Mouse (Mus musculus): ENCODE data around the gene Mvb12b.

Gene Mvb12b

DNA sequence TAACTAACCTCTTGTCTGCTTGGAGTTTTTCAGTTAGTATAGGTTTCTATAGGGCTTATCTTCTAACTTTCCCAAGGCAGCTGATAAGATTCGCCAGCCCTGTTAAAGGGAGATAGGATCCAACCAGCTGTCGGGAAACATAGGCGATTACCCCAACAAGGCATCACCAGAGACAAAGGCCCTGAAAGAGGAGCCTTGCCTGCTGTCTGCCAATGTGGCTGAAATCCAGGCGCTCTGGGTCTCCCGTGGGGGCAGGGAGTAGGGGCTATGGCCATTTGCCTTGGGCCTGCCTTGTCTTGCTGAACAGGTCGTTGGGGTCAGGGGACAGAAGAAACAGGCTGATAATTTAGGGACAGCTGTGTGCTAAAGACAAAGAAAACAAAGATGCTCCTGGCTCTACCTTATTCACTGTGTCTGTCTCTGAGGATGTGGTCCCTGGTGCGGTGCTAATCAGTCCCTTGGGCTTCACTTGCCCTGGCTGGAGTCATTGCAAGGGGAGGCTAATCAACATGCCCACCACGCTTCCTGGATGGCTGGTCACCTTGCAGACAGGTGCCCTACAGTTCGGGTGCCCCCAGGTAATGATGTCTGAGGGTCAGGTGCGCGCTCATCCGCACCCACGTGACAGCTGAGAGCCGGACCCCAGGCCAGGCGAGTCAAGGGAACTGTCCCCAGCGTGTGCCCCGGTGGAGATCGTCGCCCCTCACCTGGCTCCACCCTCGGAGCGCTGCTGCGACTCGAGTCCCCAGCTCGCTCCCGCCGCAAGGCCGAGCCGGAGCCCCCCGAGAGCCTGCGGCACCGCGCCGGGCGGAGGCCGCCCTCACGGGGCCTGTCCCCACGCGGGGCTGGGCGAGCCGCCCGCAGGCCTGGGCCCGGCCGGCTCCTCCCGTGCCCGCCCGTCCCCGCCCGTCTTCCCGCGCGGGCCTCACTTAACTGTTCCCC lies 1.1 kb downstream of the Mvb12b start:
- DNase-seq (ENCODE audit: low spot score), result no peak

GRCm38 (mm10) chr2:33885264-33885651 lies 2.5 kb downstream of the Mvb12b start:
- DNase-seq (ENCODE audit: low spot score), result no peak

DNA sequence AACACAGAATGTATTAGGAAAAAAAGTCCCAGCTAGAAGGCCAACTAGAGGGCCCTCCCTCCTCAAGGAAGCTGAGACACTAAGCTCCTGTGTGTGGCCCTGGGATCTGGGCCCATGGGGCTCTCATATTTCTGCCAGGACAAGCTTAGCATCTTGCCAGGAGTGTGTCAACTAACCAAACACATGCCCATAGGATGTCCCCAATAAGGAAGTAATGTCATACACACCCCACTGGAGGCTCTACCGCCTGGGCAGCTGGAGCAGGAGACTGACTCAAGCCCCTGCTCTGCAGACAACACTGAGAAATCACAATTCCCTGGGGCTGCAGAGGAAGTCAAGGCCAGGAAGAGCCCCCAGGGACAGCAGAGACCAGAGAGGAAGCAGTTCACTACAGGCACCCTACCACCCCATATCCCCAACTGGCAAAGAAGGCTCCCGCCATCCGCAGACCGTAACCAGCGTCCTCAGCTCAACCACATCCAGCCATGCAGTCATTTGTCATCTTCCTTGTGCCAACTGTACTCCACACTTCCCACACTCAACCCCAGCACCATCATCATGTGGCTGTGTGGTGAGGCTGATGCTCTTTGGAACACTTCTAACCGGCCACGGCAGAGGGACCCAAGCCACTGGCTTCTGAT lies 3.0 kb downstream of the Mvb12b start:
- no peak for DNase-seq (ENCODE audit: low spot score)

DNA sequence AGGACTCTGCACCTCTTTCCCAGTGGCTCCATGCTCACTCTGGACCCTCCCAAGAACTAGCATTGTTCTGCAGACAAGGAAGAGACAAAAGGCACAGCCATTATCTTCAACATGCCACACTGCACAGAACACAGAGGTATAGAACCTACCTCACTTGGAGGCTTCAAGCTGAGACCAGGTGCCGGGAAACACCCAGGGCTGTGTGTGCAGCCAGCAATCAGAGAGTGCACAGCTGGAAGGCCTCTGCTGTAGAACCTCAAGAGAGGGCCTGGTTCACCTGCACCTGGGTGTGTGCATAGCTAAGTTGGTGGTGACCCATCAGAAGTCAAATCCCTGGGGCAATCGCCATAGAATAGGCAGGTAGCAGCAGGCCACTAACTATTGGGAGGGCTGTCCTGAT lies 8.5 kb downstream of the Mvb12b start:
- DNase-seq (ENCODE audit: low spot score), result no peak

DNA sequence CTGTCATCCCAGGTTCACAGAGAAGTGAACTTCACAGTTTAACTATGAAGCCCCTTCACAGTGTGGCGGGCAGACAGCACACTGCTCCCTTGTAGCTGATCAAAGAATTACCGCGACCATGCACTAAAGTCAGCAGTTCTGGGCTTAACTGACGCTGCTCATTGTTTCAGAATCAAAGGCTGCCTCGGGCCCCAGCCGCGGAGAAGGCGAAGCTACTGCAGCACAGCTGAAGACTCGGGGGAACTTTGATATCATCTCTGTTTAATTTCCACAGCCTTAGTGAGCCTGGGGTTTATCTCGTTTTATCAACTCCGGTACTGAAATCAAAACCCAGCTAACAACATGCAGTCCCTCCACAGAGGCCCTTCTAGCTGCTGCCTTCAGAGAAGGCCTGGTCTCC lies 9.3 kb downstream of the Mvb12b start:
- no peak for DNase-seq (ENCODE audit: low spot score)

DNA sequence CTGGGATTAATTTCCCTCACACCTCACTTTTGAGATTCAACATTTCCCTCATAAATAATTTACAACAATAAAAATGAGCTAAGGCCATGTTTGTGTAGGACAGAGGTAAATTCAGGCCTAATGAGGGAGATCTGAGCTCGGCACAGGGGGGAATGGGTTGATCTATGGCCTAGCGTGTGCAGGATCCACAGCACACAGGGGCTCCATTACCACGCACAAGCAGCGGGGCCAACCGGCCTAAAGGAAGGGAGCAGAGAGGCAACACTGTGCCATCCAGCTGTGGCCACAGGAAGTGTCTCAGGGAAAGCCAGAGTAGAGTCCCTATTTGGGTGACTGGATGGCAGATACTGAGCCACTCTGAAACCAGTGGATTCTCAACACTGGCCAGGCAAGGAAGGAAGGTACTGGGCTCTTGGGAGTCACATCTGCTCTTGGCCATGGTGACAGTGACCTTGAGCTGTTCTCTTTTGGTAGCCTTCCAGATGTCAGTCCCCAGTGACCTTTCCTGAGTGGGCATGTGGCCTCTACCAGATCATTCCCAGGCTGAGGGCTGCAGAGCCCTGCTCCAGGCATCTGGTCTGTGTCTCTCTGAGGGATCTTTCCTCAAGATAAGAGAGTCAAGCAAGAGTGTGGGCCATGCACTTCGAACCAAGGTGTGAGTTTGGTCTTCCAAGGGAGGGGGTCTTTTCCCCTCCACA lies 9.9 kb downstream of the Mvb12b start:
- DNase-seq (ENCODE audit: low spot score), result no peak

- DNase-seq (ENCODE audit: low spot score), result peak; percentile 61
These were observed 11.0 kb downstream of the Mvb12b start for GRCm38 (mm10) chr2:33876529-33877290.

GRCm38 (mm10) chr2:33875594-33875993 lies 12.2 kb downstream of the Mvb12b start:
- no peak for DNase-seq (ENCODE audit: low spot score)

- DNase-seq (ENCODE audit: low spot score), result no peak
These were observed 12.7 kb downstream of the Mvb12b start for GRCm38 (mm10) chr2:33874856-33875576.

DNA sequence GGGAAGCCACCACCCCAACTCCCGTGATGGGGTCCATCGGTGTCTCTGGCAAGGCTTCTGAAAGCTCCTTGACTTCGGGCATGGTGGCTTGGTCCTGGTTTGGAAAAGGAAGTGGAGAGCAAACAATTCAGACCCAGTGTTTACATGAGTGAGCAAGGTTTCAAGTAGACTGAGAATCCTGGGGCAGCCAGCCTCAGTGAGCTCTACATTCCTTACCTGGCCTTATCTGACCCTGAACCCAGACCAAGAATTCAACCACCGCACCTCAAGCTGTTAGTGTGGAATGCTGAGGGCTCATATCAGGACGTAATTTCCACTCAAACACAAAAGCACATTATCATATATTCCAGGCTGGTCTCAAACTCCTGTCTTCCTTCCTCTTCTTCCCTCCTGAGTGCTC lies 13.4 kb downstream of the Mvb12b start:
- DNase-seq (ENCODE audit: low spot score), result no peak

DNA sequence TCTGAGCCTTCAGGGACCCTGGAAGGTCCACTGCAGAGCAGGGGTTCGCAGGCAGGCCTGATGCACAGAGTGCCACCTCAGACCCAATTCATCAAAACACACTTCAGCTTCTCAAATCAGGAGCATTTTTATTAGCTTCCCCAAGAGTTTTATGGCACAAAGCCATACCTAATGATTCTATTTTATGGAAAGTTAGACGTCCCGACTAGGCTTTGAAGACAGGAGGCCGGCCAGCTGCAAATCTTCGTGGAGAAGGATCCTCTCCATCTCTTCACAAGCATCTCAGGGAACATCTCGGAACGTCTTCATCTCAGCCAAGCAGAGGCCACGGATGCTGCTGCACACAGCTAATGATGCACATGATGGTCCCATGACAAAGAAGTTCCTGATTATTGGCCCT lies 14.2 kb downstream of the Mvb12b start:
- no peak for DNase-seq (ENCODE audit: low spot score)

DNA sequence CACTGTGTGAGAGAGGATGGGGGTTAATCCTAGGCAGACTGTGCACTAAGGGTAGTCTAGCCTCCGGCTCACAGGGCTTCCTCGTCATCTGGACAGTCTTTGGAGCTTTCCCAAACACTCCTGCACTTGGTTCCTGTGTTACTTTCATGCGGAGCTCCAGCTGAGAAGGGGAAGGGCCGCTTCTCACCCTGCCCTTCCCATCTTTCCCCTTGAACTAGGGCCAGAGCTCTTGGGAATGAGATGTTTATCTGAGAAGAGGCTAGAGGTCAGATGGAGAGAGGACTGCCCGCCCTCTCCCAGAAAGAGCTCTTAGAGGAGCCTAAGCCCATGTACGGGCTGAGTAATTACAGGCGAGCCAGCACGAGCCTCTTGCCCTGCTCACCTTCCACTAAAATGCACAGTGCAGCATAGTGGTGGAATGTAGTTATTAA lies 14.9 kb downstream of the Mvb12b start:
- DNase-seq (ENCODE audit: low spot score), result peak; percentile 77

DNA sequence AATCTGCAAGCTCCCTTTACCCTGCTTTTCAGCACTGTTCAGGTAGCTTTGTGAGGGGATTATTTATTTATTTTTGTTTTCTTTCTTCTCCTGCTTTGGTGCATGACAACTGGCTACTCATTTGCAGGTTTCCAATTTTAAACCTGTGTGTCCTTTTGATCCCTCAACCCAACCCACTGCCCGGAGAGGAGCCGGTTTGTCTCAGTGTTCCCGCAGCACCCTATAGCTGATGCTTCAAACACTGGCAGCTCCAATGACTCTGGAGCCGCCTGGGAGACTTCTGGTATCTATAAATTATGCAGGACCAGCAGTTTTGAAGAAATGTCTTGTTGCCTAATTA lies 16.6 kb downstream of the Mvb12b start:
- DNase-seq (ENCODE audit: low spot score), result no peak

DNA sequence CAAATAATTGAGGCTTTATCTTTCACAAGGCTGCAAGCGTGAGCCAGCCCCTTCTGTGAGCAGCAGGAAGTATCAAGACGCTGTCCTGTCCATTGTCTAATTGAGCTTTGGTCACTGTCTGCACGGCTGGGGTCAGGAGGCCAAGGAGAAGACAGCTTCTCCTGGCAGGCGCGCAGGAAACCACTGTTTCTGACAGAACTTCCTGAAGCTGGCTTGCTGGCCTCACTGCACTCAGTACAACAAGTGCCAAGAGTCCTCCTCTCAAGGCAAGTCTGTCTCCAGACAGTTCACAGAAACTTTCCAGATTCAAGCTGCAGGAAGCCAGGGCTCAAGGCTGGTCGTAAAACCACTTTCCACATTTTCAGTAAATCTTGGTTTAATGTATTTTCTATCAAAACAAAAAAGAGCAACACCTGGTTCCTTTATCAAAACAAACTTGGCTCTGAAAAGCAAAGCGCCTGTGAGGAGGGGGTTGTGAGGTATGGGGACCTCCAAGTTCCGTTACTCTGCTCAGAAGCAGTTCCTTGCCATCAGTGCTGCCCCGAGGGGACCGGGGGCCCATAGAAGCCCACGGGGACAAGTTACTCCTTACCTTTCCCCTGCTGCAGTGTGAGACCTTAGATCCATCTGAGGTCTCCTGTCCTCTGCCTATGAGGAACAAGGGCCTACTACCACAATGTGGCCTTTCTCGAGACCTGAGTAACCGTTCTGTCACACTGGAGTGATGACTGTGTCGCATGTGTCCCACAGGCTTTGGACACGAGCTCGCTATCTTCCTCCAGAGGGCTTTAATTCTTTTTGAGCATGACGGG lies 17.2 kb downstream of the Mvb12b start:
- peak; percentile 84 for DNase-seq (ENCODE audit: low spot score)

- no peak for DNase-seq (ENCODE audit: low spot score)
These were observed 17.9 kb downstream of the Mvb12b start for GRCm38 (mm10) chr2:33869689-33870343.

DNA sequence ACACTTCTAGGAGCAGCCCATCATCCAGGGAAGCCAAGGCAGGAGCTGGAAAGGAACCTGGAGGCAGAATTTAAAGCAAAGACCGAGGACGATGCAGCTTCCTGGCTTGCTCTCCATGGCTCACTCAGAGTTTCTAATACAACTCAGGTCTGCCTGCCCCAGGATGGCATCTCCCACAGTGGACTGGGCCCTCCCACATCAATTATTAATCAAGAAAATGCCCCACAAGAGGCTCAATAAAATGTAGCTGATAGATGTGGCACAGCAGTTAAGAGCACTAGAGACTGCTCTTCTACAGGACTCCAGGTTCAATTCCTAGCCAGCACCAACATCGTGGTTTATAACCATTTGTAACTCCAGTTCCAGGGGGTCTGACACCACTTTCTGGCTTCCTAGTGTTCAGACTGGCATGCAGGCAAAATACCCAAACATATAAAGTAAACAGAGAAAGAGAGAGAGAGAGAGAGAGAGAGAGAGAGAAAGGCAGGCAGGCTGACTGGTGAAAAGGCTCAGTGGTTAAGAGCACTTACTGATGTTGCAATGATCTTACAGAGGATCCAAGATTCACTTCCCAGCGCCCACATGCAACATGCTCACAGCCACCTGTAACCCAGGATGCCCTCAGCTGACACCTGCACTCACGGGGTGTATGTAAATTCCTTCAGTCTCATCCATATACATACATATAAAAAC lies 18.6 kb downstream of the Mvb12b start:
- no peak for DNase-seq (ENCODE audit: low spot score)

DNA sequence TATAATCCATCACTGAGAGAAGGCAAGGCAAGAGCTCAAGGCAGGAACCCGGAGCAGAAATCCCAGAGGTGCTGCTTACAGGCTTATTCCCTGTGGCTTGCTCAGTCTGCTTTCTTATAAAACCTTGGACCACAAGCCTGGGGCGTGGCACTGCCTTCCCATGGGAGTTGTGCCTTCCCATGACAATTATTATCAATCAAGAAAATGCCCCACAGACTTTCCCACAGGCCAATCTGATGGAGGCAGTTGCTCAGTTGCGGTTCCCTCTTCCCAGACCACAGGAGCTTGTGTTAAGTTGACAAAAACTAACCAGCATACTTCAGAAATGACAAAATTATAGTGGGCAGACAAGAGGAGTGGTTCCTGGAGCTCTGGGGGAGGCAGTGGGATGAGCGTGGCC lies 19.4 kb downstream of the Mvb12b start:
- DNase-seq (ENCODE audit: low spot score), result no peak

DNA sequence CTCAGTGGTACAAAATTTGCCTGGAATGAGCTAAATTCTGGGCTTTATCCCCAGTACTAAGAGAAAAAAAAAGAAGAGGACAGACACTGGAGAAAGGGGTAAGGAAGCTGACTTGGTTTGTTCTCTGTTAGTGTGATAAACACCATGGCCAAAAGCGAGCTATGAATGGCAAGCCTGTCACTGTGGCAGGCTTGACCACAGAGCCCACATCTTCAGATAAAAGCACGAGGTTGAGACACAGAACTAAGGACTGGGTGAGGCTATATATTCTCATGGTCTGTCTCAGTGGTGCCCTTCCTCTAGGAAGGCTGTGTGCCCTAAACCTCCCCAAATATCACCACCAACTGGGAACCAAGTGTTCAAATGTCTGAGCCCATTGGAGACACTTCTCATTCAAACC lies 31.0 kb downstream of the Mvb12b start:
- DNase-seq (ENCODE audit: low spot score), result no peak

Measured in yolk sac, embryonic 10.5 days (tissue).